Mouse (Mus musculus) hindbrain, postnatal 0 days (tissue): Measurements from ENCODE around the gene Dpf3. TPM values are rescaled to one million over a fixed set of nuclear protein-coding genes. Genes with fewer than 3 reads are reported as not detected.

Experiments used
- ATAC-seq: fragments of 200-750 bp; cut with Nextera tagmentation; 2 replicates; pipeline ENCODE4 v1.8.0; 2017; ENCODE audit warnings: mild to moderate bottlenecking, moderate TSS enrichment, moderate library complexity
- DNase-seq: peaks from one replicate; pipeline ENCODE4 v3.0.0-alpha.2; 2015; ENCODE audit warnings: low spot score
- H3K27ac ChIP-seq: fragments of 300-500 bp; sonication (generic); 2 replicates; pipeline ENCODE4 v1.5.1; 2014; ENCODE audit warnings: mild to moderate bottlenecking
- H3K27me3 ChIP-seq: fragments of 300-500 bp; sonication (generic); 2 replicates; pipeline ENCODE4 v1.6.1; 2014; ENCODE audit warnings: low read length, mixed read lengths; ENCODE audit not compliant: insufficient read depth
- H3K36me3 ChIP-seq: fragments of 300-500 bp; sonication (generic); 2 replicates; pipeline ENCODE4 v1.6.1; 2014; ENCODE audit warnings: low read length, mixed read lengths; ENCODE audit not compliant: insufficient read depth
- H3K4me1 ChIP-seq: fragments of 300-500 bp; sonication (generic); 2 replicates; pipeline ENCODE4 v1.6.1; 2014; ENCODE audit warnings: antibody characterized with exemption, low read length, mixed read lengths; ENCODE audit not compliant: insufficient read depth
- H3K4me2 ChIP-seq: fragments of 300-500 bp; sonication (generic); 2 replicates; pipeline ENCODE4 v1.6.1; 2014; ENCODE audit warnings: low read depth, mild to moderate bottlenecking, low read length, moderate library complexity, mixed read lengths
- H3K4me3 ChIP-seq: fragments of 300-500 bp; sonication (generic); 2 replicates; pipeline ENCODE4 v1.5.1; 2014; ENCODE audit warnings: low read length
- H3K9ac ChIP-seq: fragments of 300-500 bp; sonication (generic); replicated peaks from 2 replicates; pipeline ENCODE4 v1.6.1; 2014; ENCODE audit warnings: mild to moderate bottlenecking, low read length, moderate library complexity, mixed read lengths
- H3K9me3 ChIP-seq: fragments of 300-500 bp; sonication (generic); 2 replicates; pipeline ENCODE4 v1.6.1; 2016; ENCODE audit warnings: low read length, mixed read lengths
- CTCF ChIP-seq: IDR thresholded peaks from 2 replicates; pipeline ENCODE4 v1.5.1; 2016; ENCODE audit warnings: antibody characterized with exemption, control low read depth, low read depth
- WGBS: fragments of 180-500 bp; shearing (Covaris S2); extraction: QIAGEN DNeasy Blood & Tissue Kit; methylation state at CpG from one replicate; pipeline ENCODE4 v1.1.7; 2014; 5-methylcytosine and 5-hydroxymethylcytosine counted together
- polyA plus RNA-seq: library from polyadenylated mRNA; unstranded; fragments of >200 nt; fragmentation: Nextera tagmentation; extraction: Ambion mirVana; gene quantifications from 2 replicates; pipeline ENCODE4 v1.2.1, GENCODE M21; 2015
- total RNA-seq: library from RNA; depleted of rRNA; stranded (reverse); fragments of >200 nt; gene quantifications from 2 replicates; pipeline ENCODE4 v1.2.3, GENCODE M21; 2014

The Dpf3 gene
- total and polyA plus RNA-seq, 2 experiments from 2014 or later, result 19.8 to 38.9 TPM

DNA sequence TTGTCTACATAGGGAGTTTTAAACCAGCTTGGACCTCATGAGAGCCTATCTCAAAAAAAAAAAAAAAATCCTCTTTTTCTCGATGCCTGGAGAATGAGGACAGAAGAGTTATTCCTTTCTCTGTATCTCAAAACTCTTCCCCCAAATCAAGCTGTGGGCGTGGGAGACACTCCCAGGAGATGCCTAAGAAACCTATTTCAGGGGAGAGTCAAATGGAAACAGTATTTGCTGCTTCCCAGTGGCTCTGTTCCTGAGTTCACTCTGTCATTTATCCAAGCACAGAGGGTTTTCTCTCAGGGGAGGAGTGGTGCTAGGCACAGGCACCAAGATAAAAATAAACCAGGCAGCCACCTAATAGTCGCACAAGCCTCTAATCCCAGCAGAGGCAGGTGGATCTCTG is 5.3 kb upstream of the Dpf3 start:
- ATAC-seq (no peak), DNase-seq (no peak)
- H3K4me3 ChIP-seq, result no peak overlapping the region
- no peak overlapping the region for H3K9ac ChIP-seq
- no peak overlapping the region for H3K27ac ChIP-seq
- no peaks in the 10 kb centered on the region for H3K4me1 ChIP-seq
- H3K27me3 ChIP-seq, result no peaks in the 10 kb centered on the region
- WGBS, result 86% methylated on average over 3 of the region's 3 CpGs
- no peaks in the 10 kb centered on the region for H3K36me3 ChIP-seq
- H3K4me2 ChIP-seq, result no peak overlapping the region
- peaks cover 3% of the 10 kb centered on the region; the same call in 1 of the 2 replicates for H3K9me3 ChIP-seq
- TF ChIP-seq CTCF, result no peak

DNA sequence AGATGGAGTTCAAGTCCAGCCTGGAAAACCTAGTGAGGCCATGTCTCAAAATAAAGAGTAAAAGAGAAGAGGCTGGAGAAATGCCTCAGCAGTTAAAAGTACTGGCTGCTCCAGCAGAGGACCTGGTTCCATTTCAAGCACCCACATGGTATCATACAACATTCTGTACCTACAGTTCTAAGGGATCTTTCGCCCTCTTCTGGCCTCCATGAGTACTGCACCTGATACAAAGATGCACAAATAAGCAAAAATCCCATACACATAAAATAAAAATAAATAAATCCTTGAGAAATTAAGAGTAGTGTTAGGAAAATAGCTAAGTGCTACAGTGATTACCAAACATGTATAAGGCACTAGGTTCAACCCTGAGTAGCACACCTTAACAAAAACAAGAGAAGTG is 4.1 kb upstream of the Dpf3 start:
- 47% methylated on average over 1 of the region's 1 CpGs for WGBS
- H3K9me3 ChIP-seq, result peaks cover 3% of the 10 kb centered on the region; the same call in 1 of the 2 replicates
- H3K4me3 ChIP-seq, result no peak overlapping the region
- H3K27ac ChIP-seq, result no peak overlapping the region
- no peak overlapping the region for H3K4me2 ChIP-seq
- H3K9ac ChIP-seq, result no peak overlapping the region
- no peak for DNase-seq
- no peaks in the 10 kb centered on the region for H3K27me3 ChIP-seq
- no peak for ATAC-seq
- H3K4me1 ChIP-seq, result no peaks in the 10 kb centered on the region
- no peaks in the 10 kb centered on the region for H3K36me3 ChIP-seq
- peak; percentile 52 for TF ChIP-seq CTCF

- peak; percentile 39; the same call in 1 of the 2 replicates for TF ChIP-seq CTCF
- Histone ChIP-seq H3K36me3 (no peaks in the 10 kb centered on the region), H3K4me1 (no peaks in the 10 kb centered on the region), H3K27ac (no peak overlapping the region), H3K4me2 (no peak overlapping the region), H3K4me3 (no peak overlapping the region), H3K9ac (no peak overlapping the region), H3K27me3 (no peaks in the 10 kb centered on the region), H3K9me3 (peaks cover 3% of the 10 kb centered on the region; the same call in 1 of the 2 replicates)
- ATAC-seq, result no peak
- WGBS, result 25% methylated on average over 2 of the region's 2 CpGs
- DNase-seq, result peak; percentile 31
These were observed 2.2 kb upstream of the Dpf3 start for GRCm38 (mm10) chr12:83489748-83490147.

GRCm38 (mm10) chr12:83488211-83488941 is 860 bp upstream of the Dpf3 start:
- ATAC-seq, result no peak
- H3K36me3 ChIP-seq, result no peaks in the 10 kb centered on the region
- TF ChIP-seq CTCF, result no peak
- H3K9me3 ChIP-seq, result peaks cover 3% of the 10 kb centered on the region; the same call in 1 of the 2 replicates
- H3K4me2 ChIP-seq, result peak overlapping the region; percentile 98
- peak overlapping the region; percentile 81 for H3K4me3 ChIP-seq
- no peaks in the 10 kb centered on the region for H3K27me3 ChIP-seq
- no peak for DNase-seq
- peak overlapping the region; percentile 90 for H3K27ac ChIP-seq
- H3K9ac ChIP-seq, result peak overlapping the region; percentile 33
- H3K4me1 ChIP-seq, result no peaks in the 10 kb centered on the region
- WGBS, result under 1% methylated on average over 29 of the region's 29 CpGs

DNA sequence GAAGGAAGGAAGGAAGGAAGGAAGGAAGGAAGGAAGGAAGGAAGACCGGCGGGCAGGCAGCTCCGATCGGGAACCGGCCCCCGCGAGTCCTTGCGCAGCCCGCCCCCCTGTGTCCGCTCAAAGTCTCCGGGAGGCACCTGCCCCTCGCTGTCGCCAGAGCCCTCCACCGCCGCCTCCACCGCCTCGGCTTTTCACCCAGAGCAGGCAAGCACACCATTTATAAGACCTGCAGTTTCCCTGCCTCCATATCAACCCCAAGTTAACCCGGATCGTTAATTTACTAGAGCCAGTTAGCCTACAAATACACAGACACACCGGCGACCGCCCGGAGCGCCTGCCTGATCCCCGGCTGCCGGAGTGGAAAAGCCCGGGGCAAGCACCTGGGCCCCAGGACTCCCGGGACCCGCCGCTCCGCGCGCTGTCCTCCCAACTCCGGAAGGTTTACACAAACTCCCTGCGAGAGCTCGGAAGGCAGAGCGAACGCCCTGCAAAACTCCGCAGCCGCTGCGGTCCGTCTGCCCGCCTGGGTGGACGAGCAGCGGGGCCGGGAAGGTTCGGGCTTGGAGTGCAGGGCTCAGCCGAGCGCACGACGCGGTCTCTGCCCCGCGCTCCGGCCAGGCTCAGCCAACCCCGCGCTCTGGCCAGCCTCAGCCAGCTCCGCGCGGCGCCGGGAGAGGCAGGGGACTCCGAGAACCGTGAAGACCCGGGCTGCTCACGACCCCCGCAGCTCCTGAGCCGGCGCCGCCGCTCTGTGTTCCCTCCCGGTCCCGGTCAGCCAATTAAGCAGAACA is 650 bp downstream of the Dpf3 start:
- H3K4me1 ChIP-seq, result no peaks in the 10 kb centered on the region
- DNase-seq (peak; percentile 48), ATAC-seq (peak; percentile 59)
- H3K9ac ChIP-seq, result peak overlapping the region; percentile 75
- peaks cover 3% of the 10 kb centered on the region; the same call in 1 of the 2 replicates for H3K9me3 ChIP-seq
- TF ChIP-seq CTCF, result no peak
- H3K36me3 ChIP-seq, result no peaks in the 10 kb centered on the region
- H3K4me2 ChIP-seq, result peak overlapping the region; percentile 98
- under 1% methylated on average over 66 of the region's 73 CpGs for WGBS
- no peaks in the 10 kb centered on the region for H3K27me3 ChIP-seq
- peak overlapping the region; percentile 81 for H3K4me3 ChIP-seq
- H3K27ac ChIP-seq, result peak overlapping the region; percentile 90

GRCm38 (mm10) chr12:83485911-83486670 is 1.4 kb downstream of the Dpf3 start:
- Histone ChIP-seq H3K4me2 (peak overlapping the region; percentile 98), H3K4me1 (no peaks in the 10 kb centered on the region), H3K9ac (peak overlapping the region; percentile 75), H3K27ac (peak overlapping the region; percentile 90), H3K36me3 (no peaks in the 10 kb centered on the region), H3K9me3 (no peaks in the 10 kb centered on the region), H3K27me3 (no peaks in the 10 kb centered on the region), H3K4me3 (peak overlapping the region; percentile 81)
- no peak for ATAC-seq
- DNase-seq, result peak; percentile 43
- under 1% methylated on average over 53 of the region's 53 CpGs for WGBS
- no peak for TF ChIP-seq CTCF
